Mouse (Mus musculus): ENCODE measurements around the gene Gjc3.

DNA sequence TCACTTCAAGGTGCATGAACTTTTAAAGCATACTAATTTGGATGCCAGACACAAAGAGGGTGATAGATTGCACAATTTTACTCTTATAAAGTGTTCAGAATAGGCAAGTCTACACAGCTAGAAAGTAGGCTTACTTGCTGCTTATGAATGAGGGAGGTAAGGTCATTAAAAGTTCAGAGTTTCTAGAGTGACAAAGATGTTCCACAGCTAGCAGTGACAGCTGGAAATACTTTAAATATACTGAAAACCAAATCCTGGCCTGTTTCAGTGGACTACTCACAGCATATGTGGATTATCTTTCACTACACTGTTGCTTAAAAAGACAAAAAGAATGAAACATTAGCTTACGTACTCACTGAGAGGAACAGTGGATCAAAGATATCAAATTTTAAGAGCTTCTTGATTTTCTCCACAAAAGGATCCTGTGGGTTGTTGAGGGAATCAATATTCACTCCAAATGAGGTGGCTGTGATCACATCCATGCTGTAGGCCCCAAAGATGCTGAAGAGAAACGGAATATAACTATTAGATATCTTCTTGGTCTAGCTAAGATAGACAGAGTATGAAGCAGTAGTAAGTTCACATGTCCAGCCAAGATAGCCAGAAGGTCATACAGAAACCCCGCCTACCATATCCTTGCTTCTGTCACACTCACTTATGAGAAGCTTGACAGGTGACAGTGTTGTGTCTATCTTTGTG, 53.2 kb downstream of the Gjc3 start:
- no peak for TF ChIP-seq CTCF (IDR thresholded peaks at IDR 0.05; ENCODE audit: extremely low read depth, insufficient read depth, insufficient read length, insufficient replicate concordance)
- no peak for TF ChIP-seq POLR2A (IDR thresholded peaks at IDR 0.05; ENCODE audit: low read depth, low read length)
